Mouse (Mus musculus) heart, embryonic 12.5 days (tissue): ENCODE data around the gene Fcrl5. TPM values are rescaled to one million over a fixed set of nuclear protein-coding genes. Genes with fewer than 3 reads are reported as not detected.

Source experiments
- ATAC-seq: fragments of 200-750 bp; cut with Nextera tagmentation; 2 replicates; pipeline ENCODE4 v1.8.0; 2017; ENCODE audit warnings: moderate TSS enrichment, moderate library complexity; ENCODE audit not compliant: insufficient number of reproducible peaks, low FRiP score
- H3K27ac ChIP-seq: fragments of 300-500 bp; sonication (generic); 2 replicates; pipeline ENCODE4 v1.5.1; 2016; ENCODE audit warnings: mild to moderate bottlenecking, moderate library complexity; ENCODE audit not compliant: poor library complexity, severe bottlenecking
- H3K27me3 ChIP-seq: fragments of 300-500 bp; sonication (generic); replicated peaks from 2 replicates; pipeline ENCODE4 v1.6.1; 2016; ENCODE audit warnings: mild to moderate bottlenecking, moderate library complexity
- H3K36me3 ChIP-seq: fragments of 300-500 bp; sonication (generic); 2 replicates; pipeline ENCODE4 v1.6.1; 2016; ENCODE audit warnings: mild to moderate bottlenecking, moderate library complexity
- H3K4me1 ChIP-seq: fragments of 300-500 bp; sonication (generic); replicated peaks from 2 replicates; pipeline ENCODE4 v1.6.1; 2016; ENCODE audit warnings: mild to moderate bottlenecking
- H3K4me2 ChIP-seq: fragments of 300-500 bp; sonication (generic); 2 replicates; pipeline ENCODE4 v1.6.1; 2016; ENCODE audit warnings: mild to moderate bottlenecking, moderate library complexity
- H3K4me3 ChIP-seq: fragments of 300-500 bp; sonication (generic); 2 replicates; pipeline ENCODE4 v1.5.1; 2016; ENCODE audit warnings: mild to moderate bottlenecking
- H3K9ac ChIP-seq: fragments of 300-500 bp; sonication (generic); 2 replicates; pipeline ENCODE4 v1.6.1; 2016; ENCODE audit warnings: mild to moderate bottlenecking, moderate library complexity
- H3K9me3 ChIP-seq: fragments of 300-500 bp; sonication (generic); replicated peaks from 2 replicates; pipeline ENCODE4 v1.6.1; 2016; ENCODE audit warnings: mild to moderate bottlenecking, moderate library complexity
- WGBS: fragments of 180-500 bp; shearing (Covaris S2); methylation state at CpG from one replicate; pipeline ENCODE4 v1.1.7; 2016; 5-methylcytosine and 5-hydroxymethylcytosine counted together
- polyA plus RNA-seq: library from polyadenylated mRNA; unstranded; fragments of >200 nt; fragmentation: Nextera tagmentation; extraction: Ambion mirVana; gene quantifications from 2 replicates; pipeline ENCODE4 v1.2.1, GENCODE M21; 2016

Gene Fcrl5
- polyA plus RNA-seq = not detected in 2 replicates

- Histone ChIP-seq H3K4me2 (no peak within 1 kb of the TSS), H3K4me1 (no peaks in the 10 kb centered on the region), H3K4me3 (no peak within 1 kb of the TSS), H3K27me3 (no peaks in the 10 kb centered on the region), H3K9ac (no peak within 1 kb of the TSS), H3K27ac (no peak within 1 kb of the TSS), H3K36me3 (no peaks in the 10 kb centered on the region), H3K9me3 (0 out of 2 replicates have a peak, but pooled peaks cover 3% of the 10 kb centered on the region)
- WGBS = 84% methylated on average over 5 of the region's 5 CpGs
- no peak for ATAC-seq
Measured at GRCm38 (mm10) chr3:87435479-87435878, at the start of gene Fcrl5. Fcrl5 (plus strand) TSS chr3:87435773.

- H3K4me1 ChIP-seq = peaks cover 6% of the 10 kb centered on the region
- no peak overlapping the region for H3K4me2 ChIP-seq
- no peak for ATAC-seq
- no peak overlapping the region for H3K4me3 ChIP-seq
- no peaks in the 10 kb centered on the region for H3K27me3 ChIP-seq
- H3K9me3 ChIP-seq = 0 out of 2 replicates have a peak, but pooled peaks cover 4% of the 10 kb centered on the region
- H3K9ac ChIP-seq = no peak overlapping the region
- H3K27ac ChIP-seq = no peak overlapping the region
- no peaks in the 10 kb centered on the region for H3K36me3 ChIP-seq
- 79% methylated on average over 1 of the region's 1 CpGs for WGBS
Measured at GRCm38 (mm10) chr3:87390935-87391334, 44.6 kb upstream of the Fcrl5 start.

GRCm38 (mm10) chr3:87398809-87399208 is 36.8 kb upstream of the Fcrl5 start:
- no peak overlapping the region for H3K27ac ChIP-seq
- no peaks in the 10 kb centered on the region for H3K4me1 ChIP-seq
- no peak for ATAC-seq
- H3K4me2 ChIP-seq = no peak overlapping the region
- no peaks in the 10 kb centered on the region for H3K36me3 ChIP-seq
- WGBS = 64% methylated on average over 4 of the region's 4 CpGs
- no peaks in the 10 kb centered on the region for H3K27me3 ChIP-seq
- 0 out of 2 replicates have a peak, but pooled peaks cover 6% of the 10 kb centered on the region for H3K9me3 ChIP-seq
- no peak overlapping the region for H3K9ac ChIP-seq
- no peak overlapping the region for H3K4me3 ChIP-seq

GRCm38 (mm10) chr3:87399906-87400305 is 35.7 kb upstream of the Fcrl5 start:
- H3K9me3 ChIP-seq = 0 out of 2 replicates have a peak, but pooled peaks cover 6% of the 10 kb centered on the region
- no peak overlapping the region for H3K27ac ChIP-seq
- no peak overlapping the region for H3K4me3 ChIP-seq
- WGBS = 77% methylated on average over 4 of the region's 4 CpGs
- no peaks in the 10 kb centered on the region; the same call in 1 of the 2 replicates for H3K27me3 ChIP-seq
- no peaks in the 10 kb centered on the region for H3K4me1 ChIP-seq
- no peak overlapping the region for H3K9ac ChIP-seq
- no peak overlapping the region for H3K4me2 ChIP-seq
- ATAC-seq = no peak
- no peaks in the 10 kb centered on the region for H3K36me3 ChIP-seq

- H3K27ac ChIP-seq = no peak overlapping the region
- 48% methylated on average over 5 of the region's 5 CpGs for WGBS
- ATAC-seq = no peak
Measured at GRCm38 (mm10) chr3:87401321-87401720, 34.3 kb upstream of the Fcrl5 start.

GRCm38 (mm10) chr3:87408171-87408570 is 27.4 kb upstream of the Fcrl5 start:
- Histone ChIP-seq H3K36me3 (no peaks in the 10 kb centered on the region), H3K27me3 (peaks cover 3% of the 10 kb centered on the region), H3K9ac (no peak overlapping the region), H3K27ac (no peak overlapping the region), H3K4me3 (no peak overlapping the region), H3K4me2 (no peak overlapping the region), H3K4me1 (no peaks in the 10 kb centered on the region), H3K9me3 (no peaks in the 10 kb centered on the region)
- 17% methylated on average over 4 of the region's 4 CpGs for WGBS
- no peak for ATAC-seq

More at GRCm38 (mm10) chr3:87401321-87401720, 34.3 kb upstream of the Fcrl5 start:
- Histone ChIP-seq H3K36me3 (no peaks in the 10 kb centered on the region), H3K9me3 (no peaks in the 10 kb centered on the region), H3K9ac (no peak overlapping the region), H3K4me3 (no peak overlapping the region), H3K4me1 (no peaks in the 10 kb centered on the region), H3K27me3 (no peaks in the 10 kb centered on the region; the same call in 1 of the 2 replicates), H3K4me2 (no peak overlapping the region)

GRCm38 (mm10) chr3:87409196-87409935 is 26.2 kb upstream of the Fcrl5 start:
- H3K9ac ChIP-seq = no peak overlapping the region
- no peak overlapping the region for H3K27ac ChIP-seq
- ATAC-seq = no peak
- no peaks in the 10 kb centered on the region for H3K36me3 ChIP-seq
- 73% methylated on average over 4 of the region's 4 CpGs for WGBS
- H3K4me2 ChIP-seq = no peak overlapping the region
- no peaks in the 10 kb centered on the region for H3K9me3 ChIP-seq
- no peaks in the 10 kb centered on the region for H3K4me1 ChIP-seq
- peaks cover 3% of the 10 kb centered on the region for H3K27me3 ChIP-seq
- no peak overlapping the region for H3K4me3 ChIP-seq

GRCm38 (mm10) chr3:87410605-87411004 is 25.0 kb upstream of the Fcrl5 start:
- Histone ChIP-seq H3K4me1 (no peaks in the 10 kb centered on the region), H3K9me3 (no peaks in the 10 kb centered on the region), H3K4me2 (no peak overlapping the region), H3K4me3 (no peak overlapping the region), H3K27me3 (peaks cover 3% of the 10 kb centered on the region; the same call in 1 of the 2 replicates), H3K36me3 (no peaks in the 10 kb centered on the region), H3K27ac (no peak overlapping the region), H3K9ac (no peak overlapping the region)
- ATAC-seq = no peak
- 64% methylated on average over 6 of the region's 6 CpGs for whole genome bisulfite sequencing

GRCm38 (mm10) chr3:87411150-87411549 is 24.4 kb upstream of the Fcrl5 start:
- WGBS = 13% methylated on average over 12 of the region's 12 CpGs
- Histone ChIP-seq H3K4me1 (no peaks in the 10 kb centered on the region), H3K27me3 (peaks cover 3% of the 10 kb centered on the region; the same call in 1 of the 2 replicates), H3K9ac (no peak overlapping the region), H3K36me3 (no peaks in the 10 kb centered on the region), H3K4me3 (no peak overlapping the region), H3K4me2 (no peak overlapping the region), H3K9me3 (no peaks in the 10 kb centered on the region), H3K27ac (no peak overlapping the region)
- 0 out of 2 replicates have a peak, but pooled peaks have one; percentile 57 for ATAC-seq

GRCm38 (mm10) chr3:87420645-87421044 is 14.9 kb upstream of the Fcrl5 start:
- Histone ChIP-seq H3K27ac (no peak overlapping the region), H3K9ac (no peak overlapping the region), H3K36me3 (no peaks in the 10 kb centered on the region), H3K4me3 (no peak overlapping the region), H3K27me3 (no peaks in the 10 kb centered on the region), H3K4me2 (no peak overlapping the region), H3K9me3 (no peaks in the 10 kb centered on the region), H3K4me1 (no peaks in the 10 kb centered on the region)
- ATAC-seq = no peak
- 55% methylated on average over 1 of the region's 1 CpGs for WGBS

GRCm38 (mm10) chr3:87422386-87422910 is 13.1 kb upstream of the Fcrl5 start:
- 77% methylated on average over 4 of the region's 4 CpGs for WGBS
- H3K4me2 ChIP-seq = no peak overlapping the region
- H3K9ac ChIP-seq = no peak overlapping the region
- H3K36me3 ChIP-seq = no peaks in the 10 kb centered on the region
- no peak overlapping the region for H3K27ac ChIP-seq
- H3K4me3 ChIP-seq = no peak overlapping the region
- ATAC-seq = no peak
- H3K4me1 ChIP-seq = no peaks in the 10 kb centered on the region
- no peaks in the 10 kb centered on the region for H3K27me3 ChIP-seq
- H3K9me3 ChIP-seq = no peaks in the 10 kb centered on the region
